8 mouse cellular contexts compared by ENCODE assay signal in genomic region chr11:106491393-106491792, GRCm38 (mm10). TPM values are rescaled to one million over a fixed set of nuclear protein-coding genes. Genes with fewer than 3 reads are reported as not detected.
DNase-seq lines count a peak whose midpoint lies in the region; ATAC-seq and TF ChIP-seq lines count a peak whose summit lies in the region.

No protein-coding gene starts in this region.

- H3K4me3 ChIP-seq in kidney, adult 2 months (ENCODE audit: insufficient read depth, low read depth, low read length), result no peak overlapping the region
- H3K4me3 ChIP-seq in kidney, embryonic 15.5 days (replicated peaks), result no peak overlapping the region
- H3K4me3 ChIP-seq in embryonic facial prominence, embryonic 10.5 days, result no peak overlapping the region
- H3K4me3 ChIP-seq in forebrain, embryonic 13.5 days, result no peak overlapping the region

- no peak for TF ChIP-seq POLR2A in kidney, adult 2 months (IDR thresholded peaks at IDR 0.05; ENCODE audit: low read depth, low read length)

- H3K27ac ChIP-seq in kidney, adult 2 months (ENCODE audit: insufficient read depth, low read depth, low read length), result no peak overlapping the region
- H3K27ac ChIP-seq in kidney, embryonic 15.5 days, result no peak overlapping the region
- no peak overlapping the region for H3K27ac ChIP-seq in embryonic facial prominence, embryonic 10.5 days (replicated peaks)
- H3K27ac ChIP-seq in forebrain, embryonic 13.5 days, result no peak overlapping the region

- no peaks in the 10 kb centered on the region for H3K27me3 ChIP-seq in kidney, adult 2 months (replicated peaks; ENCODE audit: control insufficient read depth, insufficient read depth, low read length)
- no peaks in the 10 kb centered on the region for H3K27me3 ChIP-seq in kidney, embryonic 15.5 days
- H3K27me3 ChIP-seq in embryonic facial prominence, embryonic 10.5 days (replicated peaks; ENCODE audit: low read depth, poor library complexity, severe bottlenecking), result no peaks in the 10 kb centered on the region
- no peaks in the 10 kb centered on the region for H3K27me3 ChIP-seq in forebrain, embryonic 13.5 days

- H3K4me2 ChIP-seq in kidney, embryonic 15.5 days, result no peak overlapping the region
- no peak overlapping the region for H3K4me2 ChIP-seq in forebrain, embryonic 13.5 days

- DNase-seq in kidney, adult 2 months, result peak; percentile 89
- DNase-seq in CD4-positive, CD25-positive, alpha-beta regulatory T cell, adult 2 months (ENCODE audit: low read depth, low spot score), result peak; percentile 89
- DNase-seq in adrenal gland, adult 8-10 months, result peak; percentile 60
- peak; percentile 68 for DNase-seq in embryonic facial prominence, embryonic 10.5 days (ENCODE audit: low spot score)
- peak; percentile 81 for DNase-seq in kidney, postnatal 14 days
- peak; percentile 62 to 66 for DNase-seq in natural killer cell, adult 2 months (ENCODE audit: low spot score in 2 of 2)

- no peaks in the 10 kb centered on the region for H3K36me3 ChIP-seq in kidney, adult 2 months (ENCODE audit: control insufficient read depth, insufficient read depth, low read length)
- no peaks in the 10 kb centered on the region for H3K36me3 ChIP-seq in kidney, embryonic 15.5 days
- H3K36me3 ChIP-seq in embryonic facial prominence, embryonic 10.5 days (replicated peaks), result no peaks in the 10 kb centered on the region
- no peaks in the 10 kb centered on the region for H3K36me3 ChIP-seq in forebrain, embryonic 13.5 days (ENCODE audit: poor library complexity, severe bottlenecking)

- WGBS in kidney, adult 2 months, result 0% methylated on average over 3 of the region's 3 CpGs
- under 1% methylated on average over 3 of the region's 3 CpGs for WGBS in kidney, embryonic 15.5 days
- WGBS in embryonic facial prominence, embryonic 10.5 days, result 3% methylated on average over 3 of the region's 3 CpGs
- WGBS in forebrain, embryonic 13.5 days, result 2% methylated on average over 3 of the region's 3 CpGs

- H3K4me1 ChIP-seq in kidney, adult 2 months (ENCODE audit: control insufficient read depth, insufficient read depth, low read length), result no peaks in the 10 kb centered on the region; the same call in 1 of the 2 replicates
- peaks cover 26% of the 10 kb centered on the region for H3K4me1 ChIP-seq in kidney, embryonic 15.5 days
- H3K4me1 ChIP-seq in embryonic facial prominence, embryonic 10.5 days, result peaks cover 17% of the 10 kb centered on the region
- H3K4me1 ChIP-seq in forebrain, embryonic 13.5 days, result peaks cover 9% of the 10 kb centered on the region

- no peaks in the 10 kb centered on the region for H3K9me3 ChIP-seq in kidney, embryonic 15.5 days (replicated peaks)
- no peaks in the 10 kb centered on the region for H3K9me3 ChIP-seq in embryonic facial prominence, embryonic 10.5 days
- H3K9me3 ChIP-seq in forebrain, embryonic 13.5 days (replicated peaks), result no peaks in the 10 kb centered on the region

- ATAC-seq in kidney, embryonic 15.5 days (replicated peaks; ENCODE audit: low FRiP score), result no peak
- ATAC-seq in forebrain, embryonic 13.5 days, result no peak

- peak; percentile 75 for TF ChIP-seq CTCF in kidney, adult 2 months (conservative IDR thresholded peaks at IDR 0.05; ENCODE audit: insufficient read depth, insufficient read length, low read depth, low read length)

- no peak overlapping the region for H3K9ac ChIP-seq in kidney, embryonic 15.5 days
- no peak overlapping the region for H3K9ac ChIP-seq in forebrain, embryonic 13.5 days

RNA-seq across cellular contexts. Expression of gene Ern1, which starts 3.7 kb away (rescaled TPM):
- 12.6 and 15.1 TPM in 2 replicates for polyA plus RNA-seq in kidney, adult 2 months (2012; rRNA removed)
- polyA plus RNA-seq in kidney, embryonic 15.5 days (2015; fragmentation: Nextera tagmentation; extraction: Ambion mirVana), result 6.6 and 7.0 TPM in 2 replicates
- total RNA-seq in adrenal gland, adult 8-10 months (2022), result 100 to 1,000 TPM; 171 to 211 (median 198) TPM
- 5.4 and 5.5 TPM in 2 replicates for polyA plus RNA-seq in embryonic facial prominence, embryonic 10.5 days (2016; fragmentation: Nextera tagmentation; extraction: Ambion mirVana)
- 5.6 and 6.3 TPM in 2 replicates for polyA plus RNA-seq in forebrain, embryonic 13.5 days (2015; fragmentation: Nextera tagmentation; extraction: Ambion mirVana)
